ENCODE assay signal across 8 mouse cellular contexts in genomic region chr10:127324495-127324894, GRCm38 (mm10). TPM values are rescaled to one million over a fixed set of nuclear protein-coding genes. Genes with fewer than 3 reads are reported as not detected.
DNase-seq lines count a peak whose midpoint lies in the region.

No protein-coding gene starts in this region.

- no peaks in the 10 kb centered on the region for H3K36me3 ChIP-seq in embryonic facial prominence, embryonic 10.5 days (replicated peaks)
- peaks cover 22% of the 10 kb centered on the region for H3K36me3 ChIP-seq in megakaryocyte, embryonic 14.5 days (replicated peaks; ENCODE audit: low read length)

- no peak overlapping the region for H3K27ac ChIP-seq in embryonic facial prominence, embryonic 10.5 days (replicated peaks)

- H3K9me3 ChIP-seq in embryonic facial prominence, embryonic 10.5 days = no peaks in the 10 kb centered on the region
- no peaks in the 10 kb centered on the region for H3K9me3 ChIP-seq in megakaryocyte, embryonic 14.5 days

- H3K4me1 ChIP-seq in embryonic facial prominence, embryonic 10.5 days = peaks cover 29% of the 10 kb centered on the region
- peaks cover 76% of the 10 kb centered on the region for H3K4me1 ChIP-seq in megakaryocyte, embryonic 14.5 days

- peak; percentile 32 to 58 for DNase-seq in cerebellum, postnatal 25 days
- DNase-seq in cerebellum, adult 11-12 months = no peak
- peak; percentile 74 to 87 for DNase-seq in CD8-positive naive resting alpha-beta T cell, adult 2 months (ENCODE audit: low read depth in 2 of 2, low spot score in 2 of 2)
- peak; percentile 77 for DNase-seq in embryonic facial prominence, embryonic 10.5 days (ENCODE audit: low spot score)
- peak; percentile 61 for DNase-seq in kidney, postnatal 14 days
- peak; percentile 37 for DNase-seq in yolk sac, embryonic 10.5 days (ENCODE audit: low spot score)
- no peak for DNase-seq in ovary, postnatal 10 days (ENCODE audit: low spot score)

- 13% methylated on average over 7 of the region's 7 CpGs for WGBS in embryonic facial prominence, embryonic 10.5 days

- 0 out of 2 replicates have a peak overlapping the region, but pooled peaks have one; percentile 26 for H3K4me3 ChIP-seq in embryonic facial prominence, embryonic 10.5 days
- H3K4me3 ChIP-seq in megakaryocyte, embryonic 14.5 days (replicated peaks) = peak overlapping the region; percentile 85

- peaks cover 85% of the 10 kb centered on the region for H3K27me3 ChIP-seq in embryonic facial prominence, embryonic 10.5 days (replicated peaks; ENCODE audit: low read depth, poor library complexity, severe bottlenecking)
- H3K27me3 ChIP-seq in megakaryocyte, embryonic 14.5 days (replicated peaks) = peaks cover 23% of the 10 kb centered on the region

RNA-seq across cellular contexts. Expression of gene Arhgap9, which starts 2.7 kb away (rescaled TPM):
- polyA plus RNA-seq in embryonic facial prominence, embryonic 10.5 days (2016; fragmentation: Nextera tagmentation; extraction: Ambion mirVana) = 2.0 and 2.1 TPM in 2 replicates
- polyA plus RNA-seq in megakaryocyte, embryonic 14.5 days (2012; ENCODE audit: insufficient read depth, low replicate concordance) = 6.1 and 10.4 TPM in 2 replicates

RNA-seq across cellular contexts. Expression of gene Mars, which starts 12.9 kb away (rescaled TPM):
- 160 and 175 TPM in 2 replicates for polyA plus RNA-seq in embryonic facial prominence, embryonic 10.5 days (2016; fragmentation: Nextera tagmentation; extraction: Ambion mirVana)
- polyA plus RNA-seq in megakaryocyte, embryonic 14.5 days (2012; ENCODE audit: insufficient read depth, low replicate concordance) = 26.0 and 101 TPM in 2 replicates

RNA-seq across cellular contexts. Expression of gene Gli1, which starts 17.3 kb away (rescaled TPM):
- polyA plus RNA-seq in embryonic facial prominence, embryonic 10.5 days (2016; fragmentation: Nextera tagmentation; extraction: Ambion mirVana) = 11.4 and 13.0 TPM in 2 replicates
- polyA plus RNA-seq in megakaryocyte, embryonic 14.5 days (2012; ENCODE audit: insufficient read depth, low replicate concordance) = 0.02 TPM in 1 of 2 replicates, not detected in the other

RNA-seq across cellular contexts. Expression of gene Inhbe, which starts 29.7 kb away (rescaled TPM):
- polyA plus RNA-seq in embryonic facial prominence, embryonic 10.5 days (2016; fragmentation: Nextera tagmentation; extraction: Ambion mirVana) = 0.04 TPM in 1 of 2 replicates, not detected in the other
- polyA plus RNA-seq in megakaryocyte, embryonic 14.5 days (2012; ENCODE audit: insufficient read depth, low replicate concordance) = not detected in 2 replicates

RNA-seq across cellular contexts. Expression of gene Mbd6, which starts 35.7 kb away (rescaled TPM):
- 11.1 and 12.2 TPM in 2 replicates for polyA plus RNA-seq in embryonic facial prominence, embryonic 10.5 days (2016; fragmentation: Nextera tagmentation; extraction: Ambion mirVana)
- 245 and 640 TPM in 2 replicates for polyA plus RNA-seq in megakaryocyte, embryonic 14.5 days (2012; ENCODE audit: insufficient read depth, low replicate concordance)

Comparison
In these comparisons a context has a peak if more than half of its experiments do, and no peak if none do; other contexts are left out.
1. DNase-seq: peak in cerebellum, postnatal 25 days (2 of 2), CD8-positive naive resting alpha-beta T cell, adult 2 months (2 of 2), embryonic facial prominence, embryonic 10.5 days (single experiment), kidney, postnatal 14 days (single experiment) and yolk sac, embryonic 10.5 days (single experiment); none in cerebellum, adult 11-12 months (single experiment) and ovary, postnatal 10 days (single experiment).
2. RNA of gene Gli1, which starts 17.3 kb away (polyA plus RNA-seq): 11.4 to 13.0 TPM in embryonic facial prominence, embryonic 10.5 days; 0.02 TPM in megakaryocyte, embryonic 14.5 days; every median in the first group is over 10 times any median in the second.